Mouse (Mus musculus) kidney, postnatal 36 days (tissue): ENCODE measurements at regions not wholly inside any gene's neighbourhood (a gene's known extent, or its start where the extent isn't known, plus 50 kb on each side); places are given as distances from the start of the nearest gene placed in this dataset.

ENCODE experiments used
- DNase-seq, 2 experiments: peaks; one replicate each; pipeline ENCODE4 v3.0.0; 2021 to 2022; ENCODE audit warnings: mixed read lengths in 2 of 2

GRCm38 (mm10) chr6:117510026-117510425 is 331.0 kb upstream of the Zfp637 start:
- DNase-seq: no peak

- no peak for DNase-seq
Observed at GRCm38 (mm10) chr6:117514831-117515230, 326.1 kb upstream of the Zfp637 start.

GRCm38 (mm10) chr6:117516906-117517305 is 324.1 kb upstream of the Zfp637 start:
- no peak for DNase-seq

- no peak for DNase-seq
Observed at GRCm38 (mm10) chr6:117518939-117519338, 322.0 kb upstream of the Zfp637 start.

GRCm38 (mm10) chr6:117519466-117519865 is 321.5 kb upstream of the Zfp637 start:
- DNase-seq: no peak

GRCm38 (mm10) chr6:117526161-117526935 is 314.6 kb upstream of the Zfp637 start:
- no peak for DNase-seq

- no peak for DNase-seq
Observed at GRCm38 (mm10) chr6:117527526-117527925, 313.5 kb upstream of the Zfp637 start.

- no peak for DNase-seq
Observed at GRCm38 (mm10) chr6:117534149-117534548, 306.8 kb upstream of the Zfp637 start.

- DNase-seq: no peak
Observed at GRCm38 (mm10) chr6:117534991-117535390, 306.0 kb upstream of the Zfp637 start.

GRCm38 (mm10) chr6:117536084-117536483 is 304.9 kb upstream of the Zfp637 start:
- DNase-seq: no peak

GRCm38 (mm10) chr6:117542431-117542830 is 298.5 kb upstream of the Zfp637 start:
- no peak for DNase-seq

- DNase-seq: no peak
Observed at GRCm38 (mm10) chr6:117544276-117545196, 296.4 kb upstream of the Zfp637 start.

GRCm38 (mm10) chr6:117550930-117551329 is 290.1 kb upstream of the Zfp637 start:
- peak in 1 of 2 experiments; percentile 21 for DNase-seq

- DNase-seq: peak; percentile 35 to 48
Observed at GRCm38 (mm10) chr6:117552006-117552667, 288.8 kb upstream of the Zfp637 start.

- DNase-seq: no peak
Observed at GRCm38 (mm10) chr6:117563159-117563558, 277.8 kb upstream of the Zfp637 start.

GRCm38 (mm10) chr6:117563704-117564103 is 277.3 kb upstream of the Zfp637 start:
- DNase-seq: no peak

- DNase-seq: no peak
Observed at GRCm38 (mm10) chr6:117566786-117567185, 274.2 kb upstream of the Zfp637 start.

GRCm38 (mm10) chr6:117567691-117568090 is 273.3 kb upstream of the Zfp637 start:
- DNase-seq: no peak

- no peak for DNase-seq
Observed at GRCm38 (mm10) chr6:117569576-117570326, 271.2 kb upstream of the Zfp637 start.

- DNase-seq: peak; percentile 29 to 58
Observed at GRCm38 (mm10) chr6:117570346-117570745, 270.6 kb upstream of the Zfp637 start.

- no peak for DNase-seq
Observed at GRCm38 (mm10) chr6:117570791-117571190, 270.2 kb upstream of the Zfp637 start.

GRCm38 (mm10) chr6:117572006-117572405 is 269.0 kb upstream of the Zfp637 start:
- DNase-seq: no peak
